Mouse (Mus musculus) neutrophil, adult 59 days (primary cell): ENCODE results near the gene Oog2. TPM values are rescaled to one million over a fixed set of nuclear protein-coding genes. Genes with fewer than 3 reads are reported as not detected.

Experiments
- total RNA-seq, 2 experiments: library from RNA; stranded (reverse); gene quantifications; 1 replicate in 1 of 2; 2 replicates in 1 of 2; pipeline ENCODE4 v1.2.4; 2023

Gene Oog2
- total RNA-seq: not detected

GRCm38 (mm10) chr4:144190419-144190818 is at the start of gene Oog2:
Oog2 (plus strand) TSS chr4:144190719.

DNA sequence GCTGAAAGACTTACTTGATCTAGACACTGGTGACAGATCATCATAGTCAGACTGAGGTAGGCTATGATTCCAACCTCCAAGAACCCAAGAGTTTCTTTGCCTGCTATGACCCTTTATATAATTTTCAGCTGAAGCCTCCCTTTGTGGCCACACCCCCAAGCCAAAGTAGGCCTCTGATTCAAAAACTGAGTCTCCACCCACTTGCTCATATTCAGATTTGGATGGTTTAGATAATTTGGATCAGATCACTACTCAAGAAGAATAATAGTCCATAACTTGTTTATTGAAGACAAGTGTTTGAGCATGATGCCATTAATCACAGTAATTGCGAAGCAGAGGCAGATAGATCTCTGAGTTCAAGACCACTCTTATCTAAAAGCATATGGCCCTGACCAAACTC is 28.0 kb upstream of the Oog2 start, which contains the start of gene Oog3:
Gene Oog3, minus strand, starts transcription at position 101 of the 400 bp plus-strand sequence.

DNA sequence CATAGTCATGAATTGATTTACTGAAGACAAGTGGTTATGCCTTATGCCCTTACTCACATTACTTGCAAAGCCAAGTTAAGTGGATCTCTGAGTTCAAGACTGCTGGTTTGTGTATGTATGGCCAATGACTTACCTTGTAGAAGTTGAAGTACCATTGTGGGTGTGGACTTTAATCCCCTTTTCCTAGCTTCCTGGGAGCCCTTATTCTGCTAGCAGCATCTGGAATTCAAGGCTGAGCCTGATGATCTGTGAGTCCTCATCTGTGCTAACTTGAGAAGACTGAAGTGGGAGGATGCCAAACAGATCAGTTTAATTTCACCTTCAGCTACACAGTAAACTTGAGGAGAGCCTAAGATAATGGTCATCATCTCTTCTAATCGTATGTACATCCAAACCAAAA is 22.7 kb downstream of the Oog2 start, which contains the start of gene C87977:
Gene C87977, minus strand, starts transcription at position 101 of the 400 bp plus-strand sequence.

Other genes with a start within 250 kb of the Oog2 start
- not detected for gene Pramef25, start 239.7 kb upstream of the Oog2 start, total RNA-seq
- gene Gm13101, start 223.8 kb upstream of the Oog2 start, total RNA-seq: not detected
- not detected for gene Pramef17, start 196.3 kb upstream of the Oog2 start, total RNA-seq
- gene Pramel4, start 131.6 kb upstream of the Oog2 start, total RNA-seq: not detected
- not detected for gene Gm13102, start 84.2 kb upstream of the Oog2 start, total RNA-seq
- not detected for gene Oog3, start 28.1 kb upstream of the Oog2 start, total RNA-seq
- not detected for gene C87977, start 22.6 kb downstream of the Oog2 start, total RNA-seq
- gene Pramel5, start 89.8 kb downstream of the Oog2 start, total RNA-seq: not detected
- not detected for gene Gm13128, start 139.5 kb downstream of the Oog2 start, total RNA-seq
- not detected for gene Gm13119, start 167.2 kb downstream of the Oog2 start, total RNA-seq
- gene Pramef20, start 187.2 kb downstream of the Oog2 start, total RNA-seq: not detected
- not detected for gene Pramef12, start 217.7 kb downstream of the Oog2 start, total RNA-seq
- gene 1700012P22Rik, start 248.1 kb downstream of the Oog2 start, total RNA-seq: not detected